Mouse (Mus musculus) lung, postnatal 36 days (tissue): ENCODE results near the gene Abcc5.
"Not testable (repeated sequence)": the region's sequence is repeated elsewhere in the genome, so short reads cannot be mapped to it uniquely, and the experiment has no call there.

Experiments used
- DNase-seq: peaks from one replicate; pipeline ENCODE4 v3.0.0; 2022; ENCODE audit warnings: mixed read lengths

Abcc5 gene

GRCm38 (mm10) chr16:20422938-20423730 is 3.1 kb downstream of the Abcc5 start:
- no peak for DNase-seq

- no peak for DNase-seq
These were observed 8.1 kb downstream of the Abcc5 start for GRCm38 (mm10) chr16:20418054-20418453.

GRCm38 (mm10) chr16:20416262-20416661 is 9.9 kb downstream of the Abcc5 start:
- no peak for DNase-seq

GRCm38 (mm10) chr16:20415804-20416203 is 10.4 kb downstream of the Abcc5 start:
- DNase-seq, result no peak

- DNase-seq, result no peak
These were observed 11.0 kb downstream of the Abcc5 start for GRCm38 (mm10) chr16:20415211-20415610.

GRCm38 (mm10) chr16:20413870-20414331 is 12.3 kb downstream of the Abcc5 start:
- peak; percentile 76 for DNase-seq

GRCm38 (mm10) chr16:20411958-20412570 is 14.1 kb downstream of the Abcc5 start:
- no peak for DNase-seq

GRCm38 (mm10) chr16:20405335-20405734 is 20.9 kb downstream of the Abcc5 start:
- no peak for DNase-seq

- DNase-seq, result no peak
These were observed 22.9 kb downstream of the Abcc5 start for GRCm38 (mm10) chr16:20403327-20403726.

GRCm38 (mm10) chr16:20401592-20401991 is 24.6 kb downstream of the Abcc5 start:
- peak; percentile 38 for DNase-seq

- no peak for DNase-seq
These were observed 25.2 kb downstream of the Abcc5 start for GRCm38 (mm10) chr16:20400707-20401591.

- no peak for DNase-seq
These were observed 29.3 kb downstream of the Abcc5 start for GRCm38 (mm10) chr16:20396851-20397250.

- no peak for DNase-seq
These were observed 30.8 kb downstream of the Abcc5 start for GRCm38 (mm10) chr16:20395216-20395907.

- peak; percentile 48 for DNase-seq
These were observed 34.4 kb downstream of the Abcc5 start for GRCm38 (mm10) chr16:20391753-20392152.

- no peak for DNase-seq
These were observed 36.0 kb downstream of the Abcc5 start for GRCm38 (mm10) chr16:20390233-20390632.

GRCm38 (mm10) chr16:20381031-20381430 is 45.2 kb downstream of the Abcc5 start:
- peak; percentile 25 for DNase-seq

GRCm38 (mm10) chr16:20375341-20375740 is 50.9 kb downstream of the Abcc5 start:
- no peak for DNase-seq

- DNase-seq, result no peak
These were observed 54.5 kb downstream of the Abcc5 start for GRCm38 (mm10) chr16:20371731-20372130.

GRCm38 (mm10) chr16:20368221-20368620 is 58.0 kb downstream of the Abcc5 start:
- DNase-seq, result no peak

GRCm38 (mm10) chr16:20362121-20362520 is 64.1 kb downstream of the Abcc5 start:
- DNase-seq, result no peak

- not testable (repeated sequence) for DNase-seq
These were observed 64.7 kb downstream of the Abcc5 start for GRCm38 (mm10) chr16:20361496-20361895.

GRCm38 (mm10) chr16:20359643-20360295 is 66.4 kb downstream of the Abcc5 start:
- DNase-seq, result peak; percentile 37
